ENCODE assay signal across 15 mouse cellular contexts in the genomic region with DNA sequence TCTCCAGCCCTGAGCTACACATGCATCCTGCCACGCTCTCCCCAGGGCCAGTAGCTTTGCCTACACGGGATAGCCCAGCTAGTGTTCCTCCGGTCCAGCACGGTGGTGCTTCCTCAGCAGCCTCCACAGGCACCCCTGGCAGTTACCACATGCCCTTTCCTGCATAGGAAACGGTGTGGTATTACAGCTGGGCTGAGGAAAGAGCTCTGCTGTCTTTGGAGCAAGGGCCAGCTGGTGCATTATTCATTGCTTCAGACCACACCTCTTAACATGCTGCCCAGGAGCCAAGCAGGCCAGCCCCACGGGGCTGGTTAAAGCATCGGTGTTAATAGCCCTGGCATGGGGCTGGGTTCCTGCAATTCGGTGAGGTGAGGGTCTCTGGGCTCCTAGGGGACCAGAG.
DNase-seq lines count a peak whose midpoint lies in the region; ATAC-seq and TF ChIP-seq lines count a peak whose summit lies in the region.
"Had no signal": no experiment of that assay in that cellular context is flagged by ENCODE, and none has a peak within 500 bp of the region (broad histone marks: within the 10 kb centered on the region; RNA-seq: fewer than 3 reads in every experiment).

No protein-coding gene starts in this region.

- no peak overlapping the region for H3K4me3 ChIP-seq in lung, embryonic 16.5 days (ENCODE audit: low read length)
- H3K4me3 ChIP-seq in kidney, postnatal 0 days (replicated peaks; ENCODE audit: low read depth, low read length): no peak overlapping the region
- H3K4me3 ChIP-seq: heart, embryonic 13.5 days; limb, embryonic 15.5 days; midbrain, embryonic 12.5 days had no signal

- H3K27me3 ChIP-seq in lung, embryonic 16.5 days (ENCODE audit: control insufficient read depth, insufficient read depth, low read depth, low read length): no peaks in the 10 kb centered on the region
- H3K27me3 ChIP-seq in kidney, postnatal 0 days (ENCODE audit: insufficient read depth, low read length): no peaks in the 10 kb centered on the region

- TF ChIP-seq CTCF in kidney, postnatal 0 days (IDR thresholded peaks at IDR 0.05; ENCODE audit: low read depth): no peak

- no peak overlapping the region; the same call in 1 of the 2 replicates for H3K9ac ChIP-seq in lung, embryonic 16.5 days (ENCODE audit: low read length)
- H3K9ac ChIP-seq in kidney, postnatal 0 days (ENCODE audit: low read depth, low read length): no peak overlapping the region
- H3K9ac ChIP-seq: heart, embryonic 13.5 days; limb, embryonic 15.5 days; midbrain, embryonic 12.5 days had no signal

- peak; percentile 2; the same call in 1 of the 2 replicates for ATAC-seq in lung, embryonic 16.5 days (ENCODE audit: low read depth)
- 0 out of 2 replicates have a peak, but pooled peaks have one; percentile 25 for ATAC-seq in common myeloid progenitor, adult 5-6 weeks (replicated peaks; ENCODE audit: low read depth, poor library complexity, severe bottlenecking)
- peak; percentile 76 for ATAC-seq in kidney, postnatal 0 days (replicated peaks; ENCODE audit: low FRiP score, low read depth)

- H3K9me3 ChIP-seq in lung, embryonic 16.5 days (ENCODE audit: control insufficient read depth, low read length): no peaks in the 10 kb centered on the region
- no peaks in the 10 kb centered on the region for H3K9me3 ChIP-seq in kidney, postnatal 0 days (replicated peaks; ENCODE audit: low read length)
- H3K9me3 ChIP-seq: heart, embryonic 13.5 days; limb, embryonic 15.5 days; midbrain, embryonic 12.5 days had no signal

- no peak for DNase-seq in lung, postnatal 14 days
- DNase-seq in kidney, postnatal 0 days (ENCODE audit: low spot score): peak; percentile 68
- no peak for DNase-seq in frontal cortex, postnatal 25 days (ENCODE audit: low spot score in 2 of 2)
- DNase-seq in spleen, postnatal 36 days (ENCODE audit: low spot score in 2 of 2): no peak
- DNase-seq in cerebellum, postnatal 25 days: no peak
- DNase-seq: adrenal gland, postnatal 25 days; cerebellum, postnatal 36 days; gastrocnemius, postnatal 36 days; lung, adult 18-20 months; right cerebral cortex, postnatal 14 days had no signal

- H3K36me3 ChIP-seq in lung, embryonic 16.5 days (ENCODE audit: control insufficient read depth, insufficient read depth, low read length): no peaks in the 10 kb centered on the region
- H3K36me3 ChIP-seq in kidney, postnatal 0 days (ENCODE audit: insufficient read depth, low read length): no peaks in the 10 kb centered on the region
- H3K36me3 ChIP-seq: heart, embryonic 13.5 days; limb, embryonic 15.5 days; midbrain, embryonic 12.5 days had no signal

- 25% methylated on average over 8 of the region's 8 CpGs for WGBS in lung, embryonic 16.5 days
- WGBS in kidney, postnatal 0 days: 20% methylated on average over 8 of the region's 8 CpGs

- no peak overlapping the region for H3K4me2 ChIP-seq in lung, embryonic 16.5 days (ENCODE audit: low read depth, low read length)
- H3K4me2 ChIP-seq in kidney, postnatal 0 days (ENCODE audit: low read length): no peak overlapping the region
- H3K4me2 ChIP-seq: heart, embryonic 13.5 days; limb, embryonic 15.5 days; midbrain, embryonic 12.5 days had no signal

- peak overlapping the region; percentile 22; the same call in 1 of the 2 replicates for H3K27ac ChIP-seq in lung, embryonic 16.5 days (ENCODE audit: low read length)
- H3K27ac ChIP-seq in kidney, postnatal 0 days: no peak overlapping the region
- H3K27ac ChIP-seq: heart, embryonic 13.5 days; limb, embryonic 15.5 days; midbrain, embryonic 12.5 days had no signal

- H3K4me1 ChIP-seq in lung, embryonic 16.5 days (replicated peaks; ENCODE audit: control insufficient read depth, insufficient read depth, low read length): peaks cover 9% of the 10 kb centered on the region
- no peaks in the 10 kb centered on the region for H3K4me1 ChIP-seq in kidney, postnatal 0 days (replicated peaks; ENCODE audit: insufficient read depth, low read length)
- H3K4me1 ChIP-seq: heart, embryonic 13.5 days had no signal

Comparison
In these comparisons a context has a peak if more than half of its experiments do, and no peak if none do; other contexts are left out.
1. ATAC-seq: peak in every context shown above with its lines; median percentile 76 in kidney, postnatal 0 days; 25 in common myeloid progenitor, adult 5-6 weeks; 2 in lung, embryonic 16.5 days.